Mouse (Mus musculus): ENCODE measurements around the gene Gkap1. TPM values are rescaled to one million over a fixed set of nuclear protein-coding genes. Genes with fewer than 3 reads are reported as not detected.
A peak's percentile ranks its signal among the peaks of the same experiment; 100 is the strongest.

The Gkap1 gene
- 10 to 100 TPM; 26.7 to 28.2 TPM for total RNA-seq (2021)

- intact Hi-C loops (cut with DNase I), result loop anchor here (10.0 kb wide), 1 partner anchor 121 kb away; the partner anchor contains the start of gene Idnk
- no peak for DNase-seq
Measured at GRCm38 (mm10) chr13:58275599-58275998, at the start of gene Gkap1. Gkap1 (minus strand) TSS chr13:58275699.

DNA sequence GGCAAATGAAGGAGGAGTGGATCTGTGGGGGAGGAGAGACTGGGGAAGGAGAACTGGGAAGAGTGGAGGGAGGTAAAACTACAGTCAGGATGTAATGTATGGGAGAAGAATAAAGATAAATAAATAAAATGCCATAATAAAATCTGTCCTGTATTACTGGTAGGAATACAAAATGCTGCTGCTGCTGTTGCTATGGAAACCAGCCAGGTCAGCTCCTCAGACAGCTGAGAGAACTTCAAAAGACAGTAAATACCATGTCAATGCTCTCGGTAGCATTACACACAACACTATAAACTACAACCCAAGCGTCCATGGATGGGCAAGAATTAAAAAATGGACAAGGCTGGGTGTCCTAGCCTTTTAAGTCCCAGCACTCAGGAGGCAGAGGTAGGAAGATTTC, 42.3 kb upstream of the Gkap1 start:
- intact Hi-C loops (cut with DNase I), result no loop called here
- no peak for DNase-seq

DNA sequence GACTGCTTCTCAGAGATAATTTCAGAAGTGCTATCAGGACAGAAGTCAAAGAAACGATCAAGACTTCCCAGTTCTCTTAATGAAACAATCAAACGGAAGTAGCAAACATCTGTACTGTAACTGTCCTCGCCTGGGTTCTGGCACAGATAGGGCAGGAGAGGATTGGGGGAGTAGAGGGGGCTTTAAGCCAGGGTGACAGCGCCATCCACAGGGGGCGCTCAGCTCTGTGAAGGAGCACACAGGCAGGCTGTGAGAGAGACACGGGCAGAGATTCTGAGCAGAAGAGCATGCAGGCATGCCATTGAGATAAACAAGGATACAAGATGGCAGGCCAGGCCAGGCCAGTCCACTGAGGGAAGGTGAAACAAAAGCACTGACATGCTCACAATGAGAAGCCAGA, 39.5 kb upstream of the Gkap1 start:
- intact Hi-C loops (cut with DNase I), result no loop called here
- no peak for DNase-seq

- intact Hi-C loops (cut with DNase I), result no loop called here
Measured at GRCm38 (mm10) chr13:58313758-58314157, 38.3 kb upstream of the Gkap1 start.

GRCm38 (mm10) chr13:58311351-58311750, 35.9 kb upstream of the Gkap1 start:
- peak; percentile 7 for DNase-seq
- intact Hi-C loops (cut with DNase I), result no loop called here

More at GRCm38 (mm10) chr13:58313758-58314157, 38.3 kb upstream of the Gkap1 start:
- DNase-seq, result no peak

GRCm38 (mm10) chr13:58309499-58309898, 34.0 kb upstream of the Gkap1 start:
- DNase-seq, result no peak

GRCm38 (mm10) chr13:58307453-58307852, 32.0 kb upstream of the Gkap1 start:
- no peak for DNase-seq
- intact Hi-C loops (cut with DNase I), result no loop called here

More at GRCm38 (mm10) chr13:58309499-58309898, 34.0 kb upstream of the Gkap1 start:
- intact Hi-C loops (cut with DNase I), result no loop called here

- no peak for DNase-seq
- intact Hi-C loops (cut with DNase I), result no loop called here
Measured at GRCm38 (mm10) chr13:58305230-58305629, 29.7 kb upstream of the Gkap1 start.

GRCm38 (mm10) chr13:58302421-58303145, 27.1 kb upstream of the Gkap1 start:
- DNase-seq, result peak; percentile 43
- intact Hi-C loops (cut with DNase I), result no loop called here

DNA sequence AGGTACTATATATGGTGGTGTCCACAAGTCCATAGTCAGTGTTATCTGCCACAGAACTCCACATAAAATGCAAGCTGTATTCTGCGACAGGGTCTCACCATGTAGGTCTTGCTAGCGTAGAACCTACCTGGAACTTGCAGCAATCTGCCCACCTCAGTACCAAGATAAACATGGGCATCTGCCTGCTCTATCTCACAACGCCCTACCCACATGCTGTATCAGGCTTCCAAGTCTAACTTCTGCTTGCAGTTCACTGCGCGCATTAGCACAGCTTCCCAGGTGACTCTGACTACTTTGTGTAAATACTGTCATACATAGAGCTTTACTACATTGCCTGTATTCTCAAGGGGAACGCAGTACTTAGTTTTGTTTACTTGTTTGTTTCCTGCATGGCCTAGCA, 26.5 kb upstream of the Gkap1 start:
- no peak for DNase-seq
- intact Hi-C loops (cut with DNase I), result no loop called here

DNA sequence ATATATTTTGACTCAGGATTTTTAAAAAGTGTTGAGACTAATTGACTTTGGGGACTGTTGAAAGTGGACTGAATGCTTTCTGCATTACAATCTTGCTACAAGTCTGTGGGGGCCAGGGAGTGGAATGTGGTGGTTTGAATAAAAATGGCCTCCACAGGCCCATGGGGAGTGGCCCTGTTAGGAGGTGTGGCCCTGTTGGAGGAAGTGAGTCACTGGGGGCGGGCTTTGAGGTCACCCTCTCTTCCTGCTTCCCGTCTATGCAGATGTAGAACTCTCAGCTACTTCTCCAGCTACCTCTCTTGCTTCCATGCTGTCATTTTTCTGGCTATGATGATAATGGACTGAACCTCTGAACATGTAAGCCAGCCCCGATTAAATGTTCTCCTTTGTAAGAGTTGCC, 23.3 kb upstream of the Gkap1 start:
- intact Hi-C loops (cut with DNase I), result no loop called here
- DNase-seq, result no peak

DNA sequence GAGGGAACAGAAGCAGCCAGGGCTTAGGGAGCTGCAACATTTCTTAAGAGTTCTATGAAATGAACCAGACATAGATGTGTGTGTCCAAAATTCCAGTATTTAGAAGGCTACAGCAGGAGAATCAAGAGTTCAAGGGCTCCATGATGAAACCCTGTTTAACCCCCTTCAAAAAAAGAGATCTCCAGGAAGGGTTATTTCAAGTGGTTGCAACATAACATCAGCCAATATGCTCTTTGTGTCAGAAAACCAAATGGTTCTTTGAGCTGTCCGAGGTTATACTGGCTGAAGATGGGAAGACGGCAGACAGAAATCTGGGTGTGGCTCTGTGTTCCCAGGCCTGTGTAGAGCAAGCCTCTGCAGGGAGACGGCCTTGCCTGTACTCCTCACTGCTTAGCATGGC, 20.1 kb upstream of the Gkap1 start:
- intact Hi-C loops (cut with DNase I), result no loop called here
- no peak for DNase-seq

GRCm38 (mm10) chr13:58292811-58293210, 17.3 kb upstream of the Gkap1 start:
- no peak for DNase-seq
- intact Hi-C loops (cut with DNase I), result no loop called here

DNA sequence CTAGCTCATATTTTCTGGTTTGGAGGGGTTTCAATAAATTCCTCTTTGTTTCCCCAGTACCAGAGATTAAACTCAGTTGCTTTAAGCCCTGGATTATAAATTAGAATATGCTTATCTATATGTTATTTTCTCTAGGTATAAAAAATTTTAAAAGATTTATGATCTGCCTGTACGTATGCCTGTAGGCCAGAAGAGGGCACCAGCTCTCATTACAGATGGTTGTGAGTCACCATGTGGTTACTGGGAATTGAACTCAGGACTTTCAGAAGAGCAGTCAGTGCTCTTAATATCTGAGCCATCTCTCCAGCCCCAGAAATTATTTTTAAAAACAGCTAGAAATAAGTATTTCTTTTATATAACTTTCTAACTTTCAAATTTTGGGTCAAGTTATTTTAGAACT, 13.8 kb upstream of the Gkap1 start:
- DNase-seq, result no peak

DNA sequence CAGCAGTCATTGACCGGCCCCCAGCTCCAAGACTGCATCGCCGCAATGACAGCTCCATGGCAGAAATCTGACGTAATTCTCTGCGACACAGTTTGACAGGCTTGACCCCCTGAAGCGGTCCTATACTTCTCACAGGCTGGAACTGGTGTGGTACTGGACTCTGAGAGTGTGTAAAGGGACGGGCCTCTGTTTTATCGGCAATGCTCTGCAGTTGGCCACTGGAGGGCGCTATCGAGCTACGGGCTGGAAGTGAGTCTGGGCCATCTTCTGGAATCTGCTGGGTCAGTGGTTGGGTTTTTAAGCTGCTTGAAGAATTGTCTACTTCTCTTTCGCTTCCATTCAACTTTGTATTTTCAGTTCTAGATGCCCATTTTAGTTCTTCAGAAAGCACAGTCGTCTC, 12.3 kb upstream of the Gkap1 start:
- DNase-seq, result peak; percentile 88
- intact Hi-C loops (cut with DNase I), result loop anchor here (2.0 to 5.0 kb wide), 3 partner anchors 99 to 299 kb away; partner anchors contain the start of gene 2210016F16Rik

More for the DNA sequence above, 13.8 kb upstream of the Gkap1 start:
- intact Hi-C loops (cut with DNase I), result loop anchor here (2.0 to 5.0 kb wide), 3 partner anchors 98 to 298 kb away; partner anchors contain the start of gene 2210016F16Rik

- no peak for DNase-seq
- intact Hi-C loops (cut with DNase I), result no loop called here
Measured at GRCm38 (mm10) chr13:58283466-58283865, 8.0 kb upstream of the Gkap1 start.

DNA sequence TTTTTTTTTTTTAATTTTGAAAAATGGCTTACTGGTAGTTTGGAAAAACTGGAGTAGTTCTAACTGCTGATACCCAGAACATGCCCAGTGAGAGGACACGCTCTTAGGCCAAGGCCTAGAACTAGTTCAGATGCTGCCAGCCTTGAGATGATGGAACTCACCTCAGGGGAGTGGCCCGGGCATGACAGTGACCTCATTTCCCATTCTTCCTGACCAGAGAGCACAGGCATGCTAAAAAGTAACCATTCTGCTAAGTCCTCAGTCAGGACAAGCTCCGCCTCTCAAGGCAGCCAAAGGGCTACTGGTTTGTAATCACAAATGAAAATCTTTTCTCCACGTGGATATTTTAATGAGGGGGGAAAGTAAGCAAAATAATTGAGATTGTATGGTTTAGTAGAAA, 6.4 kb upstream of the Gkap1 start:
- intact Hi-C loops (cut with DNase I), result no loop called here
- no peak for DNase-seq

DNA sequence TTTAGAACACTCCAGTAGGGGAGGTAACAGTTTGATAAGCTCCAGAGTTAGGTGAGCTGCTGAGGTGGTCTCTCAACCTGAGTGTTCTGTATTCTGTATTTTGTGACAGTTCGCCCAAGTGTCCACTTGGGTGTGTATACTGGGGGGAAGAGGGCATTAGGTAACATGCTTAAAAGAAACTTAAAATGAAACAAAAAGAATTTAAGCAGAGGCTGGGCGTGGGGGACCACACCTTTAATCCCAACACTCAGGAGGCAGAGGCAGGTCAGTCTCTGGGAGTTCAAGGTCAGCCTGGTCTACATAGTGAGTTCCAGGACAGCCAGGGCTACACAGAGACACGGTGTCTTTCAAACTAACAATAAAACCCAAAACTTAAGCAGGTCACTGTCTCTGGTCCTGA, 5.0 kb upstream of the Gkap1 start:
- intact Hi-C loops (cut with DNase I), result no loop called here

GRCm38 (mm10) chr13:58276256-58276655, 757 bp upstream of the Gkap1 start:
- intact Hi-C loops (cut with DNase I), result loop anchor here (10.0 kb wide), 1 partner anchor 121 kb away; the partner anchor contains the start of gene Idnk
- DNase-seq, result no peak

More for the DNA sequence above, 5.0 kb upstream of the Gkap1 start:
- DNase-seq, result no peak

- DNase-seq, result peak; percentile 16
- intact Hi-C loops (cut with DNase I), result loop anchor here (10.0 kb wide), 1 partner anchor 120 kb away; the partner anchor contains the start of gene Idnk
Measured at GRCm38 (mm10) chr13:58275076-58275475, 423 bp downstream of the Gkap1 start.

DNA sequence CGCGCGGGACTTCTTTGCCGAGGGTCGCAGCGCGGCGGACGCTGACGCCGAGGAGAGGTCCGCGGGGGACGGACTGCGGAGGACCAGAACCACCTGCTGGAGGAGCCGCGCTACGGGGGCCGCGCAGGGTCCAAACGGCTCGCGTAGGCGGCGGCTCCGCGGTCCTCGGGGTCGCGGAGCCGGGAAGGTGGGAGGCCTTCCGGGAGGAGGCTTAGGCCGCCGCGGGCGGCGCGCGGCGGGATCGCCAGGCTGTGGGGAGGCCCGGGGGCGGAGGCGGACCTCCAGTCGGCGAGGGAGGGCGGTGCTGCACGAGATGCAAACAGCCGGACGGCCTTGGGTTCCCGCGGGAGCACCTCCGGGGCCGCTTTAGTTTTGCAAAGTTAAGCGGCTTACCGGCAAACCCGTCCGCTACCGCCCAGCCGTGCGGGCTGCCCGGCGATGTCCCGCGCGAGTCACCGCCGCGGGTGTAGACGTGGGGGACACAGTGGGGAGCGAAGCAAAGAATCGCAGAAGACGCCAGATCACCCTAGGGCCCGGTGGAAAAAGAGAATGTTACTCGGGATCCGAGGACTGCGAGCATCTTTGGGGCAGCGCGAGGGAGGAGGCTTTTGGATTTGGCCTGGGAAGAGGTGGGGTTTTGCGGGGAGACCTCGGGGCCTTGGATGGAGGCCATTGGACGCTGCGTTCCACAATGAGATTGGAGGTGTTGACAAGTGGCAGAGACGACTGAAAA, 1.1 kb downstream of the Gkap1 start:
- intact Hi-C loops (cut with DNase I), result loop anchor here (10.0 kb wide), 1 partner anchor 120 kb away; the partner anchor contains the start of gene Idnk
- DNase-seq, result peak; percentile 74

All from left cerebral cortex, postnatal 4 days (tissue).